Comparison of ENCODE assay signal across 14 mouse cellular contexts in the genomic region with DNA sequence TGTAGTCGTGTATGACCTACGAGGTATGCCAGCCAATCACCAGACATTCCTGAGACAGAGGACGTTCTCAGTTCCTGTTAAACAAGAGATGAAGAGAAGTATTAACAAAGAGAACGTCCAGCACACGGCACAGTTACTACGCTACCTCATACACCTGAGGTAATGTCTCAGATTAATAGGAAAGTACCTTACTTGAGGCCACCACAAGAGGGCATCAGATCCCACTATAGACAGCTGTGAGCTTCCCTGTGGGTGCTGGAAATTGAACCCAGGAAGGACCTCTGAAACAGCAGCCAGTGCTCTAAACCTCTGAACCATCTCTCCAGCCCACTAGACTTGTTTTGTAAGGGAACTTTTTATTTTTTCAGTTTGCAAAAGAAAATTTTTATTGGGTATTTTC. TPM values are rescaled to one million over a fixed set of nuclear protein-coding genes. Genes with fewer than 3 reads are reported as not detected.
DNase-seq lines count a peak whose midpoint lies in the region; ATAC-seq and TF ChIP-seq lines count a peak whose summit lies in the region.
"Had no signal": no experiment of that assay in that cellular context is flagged by ENCODE, and none has a peak within 500 bp of the region (broad histone marks: within the 10 kb centered on the region; RNA-seq: fewer than 3 reads in every experiment).

No protein-coding gene starts in this region.

- no peak for TF ChIP-seq POLR2A in lung, adult 2 months (IDR thresholded peaks at IDR 0.05; ENCODE audit: borderline replicate concordance, extremely low read depth, low read depth, low read length)

- H3K27me3 ChIP-seq in forebrain, embryonic 14.5 days (replicated peaks; ENCODE audit: control insufficient read depth, insufficient read depth, low read length), result no peaks in the 10 kb centered on the region
- no peaks in the 10 kb centered on the region for H3K27me3 ChIP-seq in forebrain, embryonic 11.5 days (ENCODE audit: control insufficient read depth, insufficient read depth, low read length)
- no peaks in the 10 kb centered on the region for H3K27me3 ChIP-seq in E14TG2a.4 (ENCODE audit: insufficient read depth, low read length)
- H3K27me3 ChIP-seq: heart, embryonic 13.5 days; stomach, embryonic 15.5 days had no signal

- no peak overlapping the region for H3K4me2 ChIP-seq in forebrain, embryonic 14.5 days (ENCODE audit: low read length)
- no peak overlapping the region for H3K4me2 ChIP-seq in forebrain, embryonic 11.5 days (ENCODE audit: low read depth, low read length, severe bottlenecking)
- H3K4me2 ChIP-seq: heart, embryonic 13.5 days; stomach, embryonic 15.5 days had no signal

- ATAC-seq in forebrain, embryonic 14.5 days, result no peak
- ATAC-seq in forebrain, embryonic 11.5 days (replicated peaks; ENCODE audit: low FRiP score), result no peak
- ATAC-seq in megakaryocyte, adult 5-6 weeks (ENCODE audit: poor library complexity, severe bottlenecking), result peak; percentile 47
- no peak for ATAC-seq in activated CD4-positive, CD25-positive, alpha-beta regulatory T cell, adult 4 months

- H3K27ac ChIP-seq in forebrain, embryonic 14.5 days (ENCODE audit: low read depth, low read length), result no peak overlapping the region
- H3K27ac ChIP-seq in forebrain, embryonic 11.5 days (ENCODE audit: low read depth, low read length), result no peak overlapping the region
- H3K27ac ChIP-seq: heart, embryonic 13.5 days; midbrain, embryonic 10.5 days; stomach, embryonic 15.5 days had no signal

- no peaks in the 10 kb centered on the region for H3K4me1 ChIP-seq in forebrain, embryonic 14.5 days (ENCODE audit: control insufficient read depth, insufficient read depth, low read length)
- H3K4me1 ChIP-seq in forebrain, embryonic 11.5 days (replicated peaks; ENCODE audit: control insufficient read depth, insufficient read depth, low read length), result no peaks in the 10 kb centered on the region
- no peaks in the 10 kb centered on the region for H3K4me1 ChIP-seq in lung, adult 2 months (ENCODE audit: control insufficient read depth, insufficient read depth, low read length)
- peaks cover 13% of the 10 kb centered on the region for H3K4me1 ChIP-seq in E14TG2a.4 (replicated peaks; ENCODE audit: low read depth, low read length)

- WGBS in forebrain, embryonic 14.5 days, result 54% methylated on average over 6 of the region's 6 CpGs
- 69% methylated on average over 6 of the region's 6 CpGs for WGBS in forebrain, embryonic 11.5 days
- WGBS in lung, adult 2 months, result 77% methylated on average over 6 of the region's 6 CpGs

- H3K9me3 ChIP-seq in forebrain, embryonic 14.5 days (replicated peaks; ENCODE audit: control insufficient read depth, low read length), result no peaks in the 10 kb centered on the region
- no peaks in the 10 kb centered on the region for H3K9me3 ChIP-seq in forebrain, embryonic 11.5 days (ENCODE audit: control insufficient read depth, low read length)
- H3K9me3 ChIP-seq in E14TG2a.4 (ENCODE audit: low read length), result no peaks in the 10 kb centered on the region
- H3K9me3 ChIP-seq: G1E; heart, embryonic 13.5 days; midbrain, embryonic 10.5 days; stomach, embryonic 15.5 days had no signal

- peak; percentile 21; the same call in 1 of the 2 replicates for TF ChIP-seq CTCF in lung, adult 2 months (IDR thresholded peaks at IDR 0.05; ENCODE audit: insufficient read depth, low read length)
- TF ChIP-seq CTCF in E14TG2a.4 (conservative IDR thresholded peaks at IDR 0.05; ENCODE audit: low read length), result peak; percentile 48

- H3K36me3 ChIP-seq in forebrain, embryonic 14.5 days (ENCODE audit: control insufficient read depth, insufficient read depth, low read length), result peaks cover 37% of the 10 kb centered on the region
- no peaks in the 10 kb centered on the region for H3K36me3 ChIP-seq in forebrain, embryonic 11.5 days (ENCODE audit: control insufficient read depth, insufficient read depth, low read length)
- H3K36me3 ChIP-seq in E14TG2a.4 (ENCODE audit: insufficient read depth, low read length), result no peaks in the 10 kb centered on the region
- H3K36me3 ChIP-seq: G1E; stomach, embryonic 15.5 days had no signal

- DNase-seq in forebrain, embryonic 14.5 days (ENCODE audit: low spot score), result peak; percentile 21
- DNase-seq in forebrain, embryonic 11.5 days (ENCODE audit: low spot score), result no peak
- DNase-seq in lung, adult 2 months, result no peak
- no peak for DNase-seq in lung, postnatal 4 days
- DNase-seq in kidney, postnatal 25 days, result no peak
- DNase-seq: kidney, adult 8-10 months; left cerebral cortex, postnatal 4 days had no signal

- H3K9ac ChIP-seq in forebrain, embryonic 14.5 days (ENCODE audit: low read length), result no peak overlapping the region
- H3K9ac ChIP-seq in forebrain, embryonic 11.5 days (ENCODE audit: low read length), result no peak overlapping the region
- H3K9ac ChIP-seq: heart, embryonic 13.5 days; stomach, embryonic 15.5 days had no signal

- no peak overlapping the region for H3K4me3 ChIP-seq in forebrain, embryonic 14.5 days (ENCODE audit: low read depth, low read length)
- H3K4me3 ChIP-seq in forebrain, embryonic 11.5 days (ENCODE audit: low read depth, low read length), result no peak overlapping the region
- no peak overlapping the region for H3K4me3 ChIP-seq in lung, adult 2 months (replicated peaks; ENCODE audit: extremely low read depth, low read depth, low read length)
- H3K4me3 ChIP-seq in E14TG2a.4 (replicated peaks; ENCODE audit: low read length), result no peak overlapping the region
- H3K4me3 ChIP-seq: heart, embryonic 13.5 days; midbrain, embryonic 10.5 days; stomach, embryonic 15.5 days had no signal

RNA-seq across cellular contexts. Expression of gene Arpp19, which starts 11.7 kb away (rescaled TPM):
- 258 and 266 TPM in 2 replicates for polyA plus RNA-seq in forebrain, embryonic 14.5 days (2014; fragmentation: Nextera tagmentation; extraction: Ambion mirVana)
- polyA plus RNA-seq in forebrain, embryonic 11.5 days (2014; fragmentation: Nextera tagmentation; extraction: Ambion mirVana), result 328 and 333 TPM in 2 replicates
- polyA plus RNA-seq in lung, adult 2 months (2012; rRNA removed), result 9.0 and 16.1 TPM in 2 replicates
- 134 and 149 TPM in 2 replicates for total RNA-seq in megakaryocyte, adult 5-6 weeks (2015)
- total RNA-seq in megakaryocyte, adult 5-6 weeks (2017), result 114 and 153 TPM in 2 replicates
- 100 to 1,000 TPM; 326 to 420 TPM for polyA plus RNA-seq in activated CD4-positive, CD25-positive, alpha-beta regulatory T cell, adult 4 months (2017; shearing (Covaris generic))

RNA-seq across cellular contexts. Expression of gene Myo5a, which starts 45.1 kb away (rescaled TPM):
- 23.9 and 33.5 TPM in 2 replicates for polyA plus RNA-seq in forebrain, embryonic 14.5 days (2014; fragmentation: Nextera tagmentation; extraction: Ambion mirVana)
- 38.0 and 41.5 TPM in 2 replicates for polyA plus RNA-seq in forebrain, embryonic 11.5 days (2014; fragmentation: Nextera tagmentation; extraction: Ambion mirVana)
- polyA plus RNA-seq in lung, adult 2 months (2012; rRNA removed), result 3.1 and 5.8 TPM in 2 replicates
- 119 and 122 TPM in 2 replicates for total RNA-seq in megakaryocyte, adult 5-6 weeks (2015)
- total RNA-seq in megakaryocyte, adult 5-6 weeks (2017), result 168 and 226 TPM in 2 replicates
- polyA plus RNA-seq in activated CD4-positive, CD25-positive, alpha-beta regulatory T cell, adult 4 months (2017; shearing (Covaris generic)), result 10 to 100 TPM in 1 of 2 experiments, 1 to 10 TPM in 1; 5.7 to 10.6 TPM

Comparison
In these comparisons a context has a peak if more than half of its experiments do, and no peak if none do; other contexts are left out.
1. RNA of gene Arpp19, which starts 11.7 kb away (polyA plus RNA-seq): 326 to 420 TPM in activated CD4-positive, CD25-positive, alpha-beta regulatory T cell, adult 4 months, 328 to 333 TPM in forebrain, embryonic 11.5 days and 258 to 266 TPM in forebrain, embryonic 14.5 days; 9.0 to 16.1 TPM in lung, adult 2 months; every median in the first group is over 10 times any median in the second.